Mouse (Mus musculus): ENCODE measurements at regions not wholly inside any gene's neighbourhood (a gene's known extent, or its start where the extent isn't known, plus 50 kb on each side); places are given as distances from the start of the nearest gene placed in this dataset.

- WGBS, result 17% methylated on average over 15 of the region's 15 CpGs
- no peak for TF ChIP-seq CTCF (IDR thresholded peaks at IDR 0.05; ENCODE audit: low read depth)
- Histone ChIP-seq H3K4me1 (ENCODE audit: insufficient read depth) (no peaks in the 10 kb centered on the region; the same call in 1 of the 2 replicates), H3K4me3 (ENCODE audit: low read depth, low read length) (no peak overlapping the region), H3K9me3 (ENCODE audit: low read depth, low read length) (no peaks in the 10 kb centered on the region), H3K36me3 (ENCODE audit: insufficient read depth) (no peaks in the 10 kb centered on the region), H3K9ac (no peak overlapping the region; the same call in 1 of the 2 replicates), H3K27me3 (ENCODE audit: insufficient read depth, low read length) (no peaks in the 10 kb centered on the region), H3K4me2 (0 out of 2 replicates have a peak overlapping the region, but pooled peaks have one; percentile 33), H3K27ac (ENCODE audit: low read depth) (no peak overlapping the region)
- ATAC-seq (ENCODE audit: insufficient read depth), result no peak
- peak; percentile 44 for DNase-seq
Measured at GRCm38 (mm10) chr1:186358011-186358670, 241.0 kb upstream of the Lyplal1 start.

DNA sequence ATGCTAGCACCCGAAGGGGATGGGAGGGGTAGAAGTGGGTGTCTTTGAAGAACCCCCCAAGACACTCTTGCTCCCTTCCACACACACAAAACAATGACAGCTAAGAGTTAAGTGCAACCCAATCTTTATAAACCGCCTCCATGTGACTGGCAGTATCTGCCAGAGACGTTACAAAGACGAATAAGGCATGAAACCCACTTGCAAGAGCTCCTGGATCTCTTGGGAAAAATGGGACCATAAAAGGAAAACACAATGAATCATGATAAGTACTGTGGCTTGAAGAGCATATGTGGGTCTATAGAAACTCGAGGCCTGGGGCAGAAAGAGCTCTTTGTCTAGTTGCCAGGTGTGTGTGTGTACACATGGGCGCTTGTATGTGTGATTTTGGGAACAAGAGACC is 237.6 kb upstream of the Lyplal1 start:
- no peak for ATAC-seq (ENCODE audit: insufficient read depth)
- no peak for TF ChIP-seq CTCF (IDR thresholded peaks at IDR 0.05; ENCODE audit: low read depth)
- no peaks in the 10 kb centered on the region; the same call in 1 of the 2 replicates for H3K4me1 ChIP-seq (ENCODE audit: insufficient read depth)
- no peak for DNase-seq
- no peak overlapping the region for H3K4me2 ChIP-seq
- no peak overlapping the region for H3K27ac ChIP-seq (ENCODE audit: low read depth)
- WGBS, result 47% methylated on average over 6 of the region's 6 CpGs
- H3K9ac ChIP-seq, result no peak overlapping the region
- H3K4me3 ChIP-seq (ENCODE audit: low read depth, low read length), result no peak overlapping the region
- H3K36me3 ChIP-seq (ENCODE audit: insufficient read depth), result no peaks in the 10 kb centered on the region
- no peaks in the 10 kb centered on the region for H3K9me3 ChIP-seq (ENCODE audit: low read depth, low read length)
- no peaks in the 10 kb centered on the region for H3K27me3 ChIP-seq (ENCODE audit: insufficient read depth, low read length)

DNA sequence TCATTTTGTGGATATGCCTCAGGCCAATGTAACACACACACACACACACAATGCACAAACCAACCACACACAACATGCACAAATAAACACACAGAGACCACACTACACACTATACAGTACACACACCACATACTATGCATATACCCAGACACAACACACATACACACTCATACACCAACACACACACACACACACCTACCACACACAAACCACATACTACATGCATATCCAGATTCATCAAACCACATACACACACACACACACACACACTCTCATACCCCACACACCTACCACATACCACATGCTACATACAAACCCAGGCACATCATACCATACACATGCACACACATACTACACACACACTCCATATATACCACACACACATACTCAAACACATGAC is 237.0 kb upstream of the Lyplal1 start:
- H3K27ac ChIP-seq (ENCODE audit: low read depth), result no peak overlapping the region
- DNase-seq, result no peak
- H3K36me3 ChIP-seq (ENCODE audit: insufficient read depth), result no peaks in the 10 kb centered on the region
- H3K9me3 ChIP-seq (ENCODE audit: low read depth, low read length), result no peaks in the 10 kb centered on the region
- no peak overlapping the region for H3K4me3 ChIP-seq (ENCODE audit: low read depth, low read length)
- H3K4me1 ChIP-seq (ENCODE audit: insufficient read depth), result no peaks in the 10 kb centered on the region; the same call in 1 of the 2 replicates
- TF ChIP-seq CTCF (IDR thresholded peaks at IDR 0.05; ENCODE audit: low read depth), result no peak
- no peaks in the 10 kb centered on the region for H3K27me3 ChIP-seq (ENCODE audit: insufficient read depth, low read length)
- ATAC-seq (ENCODE audit: insufficient read depth), result no peak
- no peak overlapping the region for H3K4me2 ChIP-seq
- H3K9ac ChIP-seq, result no peak overlapping the region

DNA sequence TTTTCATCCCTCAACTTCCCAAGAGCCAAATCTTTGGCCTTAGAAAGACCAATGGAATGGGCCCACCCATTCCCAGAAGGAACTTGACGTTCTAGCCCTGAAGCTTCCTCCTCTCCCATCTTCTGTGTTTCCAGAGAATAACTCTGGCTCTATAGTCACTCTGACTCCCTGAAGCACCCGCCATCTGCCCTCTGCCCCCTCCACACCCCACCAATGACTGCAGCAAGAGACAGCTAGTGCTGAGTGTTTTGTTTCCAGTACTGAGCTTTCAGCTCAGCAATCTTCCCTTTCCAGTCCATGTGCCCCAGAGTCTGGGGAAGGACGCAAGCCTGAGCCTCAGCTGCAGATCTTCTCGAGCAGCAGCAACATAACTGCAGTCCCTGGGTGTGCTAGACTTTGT is 233.3 kb upstream of the Lyplal1 start:
- H3K9ac ChIP-seq, result no peak overlapping the region
- WGBS, result 84% methylated on average over 4 of the region's 4 CpGs
- no peak for TF ChIP-seq CTCF (IDR thresholded peaks at IDR 0.05; ENCODE audit: low read depth)
- H3K27ac ChIP-seq (ENCODE audit: low read depth), result no peak overlapping the region
- no peak overlapping the region for H3K4me2 ChIP-seq
- peaks cover 6% of the 10 kb centered on the region; the same call in 1 of the 2 replicates for H3K4me1 ChIP-seq (ENCODE audit: insufficient read depth)
- no peaks in the 10 kb centered on the region for H3K9me3 ChIP-seq (ENCODE audit: low read depth, low read length)
- DNase-seq, result no peak
- H3K27me3 ChIP-seq (ENCODE audit: insufficient read depth, low read length), result no peaks in the 10 kb centered on the region
- no peak overlapping the region for H3K4me3 ChIP-seq (ENCODE audit: low read depth, low read length)
- ATAC-seq (ENCODE audit: insufficient read depth), result no peak
- H3K36me3 ChIP-seq (ENCODE audit: insufficient read depth), result no peaks in the 10 kb centered on the region

- DNase-seq (no peak), ATAC-seq (ENCODE audit: insufficient read depth) (no peak)
- peaks cover 6% of the 10 kb centered on the region; the same call in 1 of the 2 replicates for H3K4me1 ChIP-seq (ENCODE audit: insufficient read depth)
- H3K4me3 ChIP-seq (ENCODE audit: low read depth, low read length), result no peak overlapping the region
- no peak for TF ChIP-seq CTCF (IDR thresholded peaks at IDR 0.05; ENCODE audit: low read depth)
- no peak overlapping the region for H3K9ac ChIP-seq
- no peaks in the 10 kb centered on the region for H3K36me3 ChIP-seq (ENCODE audit: insufficient read depth)
- H3K27ac ChIP-seq (ENCODE audit: low read depth), result no peak overlapping the region
- no peak overlapping the region for H3K4me2 ChIP-seq
- no peaks in the 10 kb centered on the region for H3K9me3 ChIP-seq (ENCODE audit: low read depth, low read length)
- WGBS, result 81% methylated on average over 2 of the region's 2 CpGs
- H3K27me3 ChIP-seq (ENCODE audit: insufficient read depth, low read length), result no peaks in the 10 kb centered on the region
Measured at GRCm38 (mm10) chr1:186349966-186350365, 232.9 kb upstream of the Lyplal1 start.

DNA sequence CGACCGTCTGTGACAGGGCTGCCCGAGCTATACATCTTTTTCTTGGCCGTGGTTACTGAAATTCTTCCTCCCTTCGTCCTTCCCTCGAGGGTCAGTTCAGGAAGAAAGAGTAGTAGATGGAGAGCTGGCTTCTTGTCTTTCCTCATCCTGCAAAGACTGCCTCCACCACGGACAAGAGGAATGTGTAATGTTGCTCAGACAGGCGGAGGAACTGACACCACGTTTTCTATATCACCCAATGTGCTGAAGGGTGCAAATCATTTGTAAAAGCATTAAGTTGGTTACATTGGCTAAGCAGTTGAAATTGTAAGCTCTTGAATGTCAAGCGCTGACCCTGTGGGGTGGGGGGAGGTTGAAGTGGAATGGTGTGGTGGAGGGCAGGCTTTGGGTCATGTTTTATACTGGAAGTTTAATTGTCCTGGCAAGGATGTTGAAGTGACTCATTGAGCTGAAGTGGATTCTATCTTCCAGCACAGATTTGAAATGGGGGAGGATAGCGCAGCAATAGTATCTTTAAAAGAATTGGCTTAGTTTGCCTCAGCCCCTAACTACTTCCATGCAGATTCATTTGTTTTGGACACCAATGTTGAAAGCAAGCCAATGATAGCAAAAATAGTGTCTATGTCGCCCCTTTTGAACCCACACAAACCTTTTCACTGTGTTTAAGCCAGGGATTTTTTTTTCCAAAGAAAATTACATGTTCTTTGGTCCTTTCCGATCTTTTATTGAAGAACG is 230.5 kb upstream of the Lyplal1 start:
- no peaks in the 10 kb centered on the region for H3K9me3 ChIP-seq (ENCODE audit: low read depth, low read length)
- H3K4me3 ChIP-seq (ENCODE audit: low read depth, low read length), result no peak overlapping the region
- H3K4me2 ChIP-seq, result no peak overlapping the region
- TF ChIP-seq CTCF (IDR thresholded peaks at IDR 0.05; ENCODE audit: low read depth), result no peak
- no peak overlapping the region for H3K9ac ChIP-seq
- H3K27ac ChIP-seq (ENCODE audit: low read depth), result no peak overlapping the region
- H3K4me1 ChIP-seq (ENCODE audit: insufficient read depth), result peaks cover 6% of the 10 kb centered on the region; the same call in 1 of the 2 replicates
- ATAC-seq (ENCODE audit: insufficient read depth) (0 out of 2 replicates have a peak, but pooled peaks have one; percentile 24), DNase-seq (peak; percentile 26)
- H3K27me3 ChIP-seq (ENCODE audit: insufficient read depth, low read length), result no peaks in the 10 kb centered on the region
- no peaks in the 10 kb centered on the region for H3K36me3 ChIP-seq (ENCODE audit: insufficient read depth)
- 47% methylated on average over 14 of the region's 14 CpGs for WGBS

DNA sequence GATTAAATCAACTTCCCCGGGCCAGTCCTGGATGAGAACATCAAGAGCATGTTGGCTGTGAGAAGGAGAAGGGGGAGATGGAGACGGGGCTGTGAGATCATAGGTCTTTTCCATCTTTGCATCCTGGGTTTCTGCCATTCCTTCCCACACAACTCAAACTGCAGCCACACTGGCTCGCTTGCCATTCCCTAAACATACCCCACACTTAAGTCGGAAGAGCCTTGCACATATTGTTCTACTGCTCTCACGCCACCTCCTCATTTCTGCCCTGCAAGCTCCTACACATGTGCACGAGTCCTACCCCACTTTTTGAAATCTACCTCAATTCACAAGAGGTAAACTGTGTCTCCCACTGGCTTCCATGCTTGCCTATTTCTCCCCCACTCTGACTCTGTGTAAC is 228.3 kb upstream of the Lyplal1 start:
- no peak overlapping the region for H3K4me3 ChIP-seq (ENCODE audit: low read depth, low read length)
- H3K4me2 ChIP-seq, result no peak overlapping the region
- ATAC-seq (ENCODE audit: insufficient read depth) (no peak), DNase-seq (no peak)
- no peaks in the 10 kb centered on the region for H3K36me3 ChIP-seq (ENCODE audit: insufficient read depth)
- no peak for TF ChIP-seq CTCF (IDR thresholded peaks at IDR 0.05; ENCODE audit: low read depth)
- no peak overlapping the region for H3K27ac ChIP-seq (ENCODE audit: low read depth)
- no peaks in the 10 kb centered on the region for H3K9me3 ChIP-seq (ENCODE audit: low read depth, low read length)
- peaks cover 6% of the 10 kb centered on the region; the same call in 1 of the 2 replicates for H3K4me1 ChIP-seq (ENCODE audit: insufficient read depth)
- no peak overlapping the region for H3K9ac ChIP-seq
- no peaks in the 10 kb centered on the region for H3K27me3 ChIP-seq (ENCODE audit: insufficient read depth, low read length)
- 86% methylated on average over 6 of the region's 6 CpGs for WGBS

Data from lung, embryonic 14.5 days (tissue).